Mouse (Mus musculus): Measurements from ENCODE around the gene Stk24.

DNA sequence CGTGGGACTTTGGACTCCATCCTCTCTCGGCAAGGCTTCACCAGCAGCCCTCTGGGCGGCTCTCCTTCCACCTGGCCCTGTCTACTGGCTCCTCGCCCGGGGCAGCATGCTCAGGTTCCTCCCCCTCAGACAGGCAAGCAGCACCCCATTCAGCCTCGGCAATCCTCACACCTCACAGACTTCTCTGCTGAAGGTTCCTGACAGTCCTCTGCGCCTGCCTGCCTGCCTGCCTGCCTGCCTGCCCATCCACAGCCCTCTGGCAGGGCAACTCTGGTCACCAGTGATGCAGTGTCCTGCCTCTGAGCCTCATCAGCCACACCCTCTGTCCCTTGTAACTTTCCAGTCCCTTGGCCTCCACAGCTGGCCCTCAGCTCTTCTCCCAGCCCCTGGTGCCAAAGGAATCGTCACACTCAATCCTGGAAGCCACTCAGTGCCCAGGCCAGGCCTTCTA lies 39.8 kb downstream of the Stk24 start:
- TF ChIP-seq CTCF (IDR thresholded peaks at IDR 0.05; ENCODE audit: control insufficient read depth, insufficient read depth, insufficient replicate concordance, low read depth, low read length) (no peak), POLR2A (IDR thresholded peaks at IDR 0.05; ENCODE audit: control insufficient read depth, low read depth, low read length) (no peak)

All from testis, adult 2 months (tissue).